Mouse (Mus musculus) ES-E14 (cell line): ENCODE data around the gene Sipa1l3.

Source experiments
- MAFK ChIP-seq: IDR thresholded peaks from 2 replicates; pipeline ENCODE4 v1.6.1; 2014; ENCODE audit warnings: mild to moderate bottlenecking, low read depth, low read length, inconsistent platforms; ENCODE audit not compliant: insufficient read depth
- ZC3H11A ChIP-seq: IDR thresholded peaks from 2 replicates; pipeline ENCODE4 v1.6.1; 2012; ENCODE audit warnings: low read depth, mild to moderate bottlenecking, inconsistent platforms, low read length, borderline replicate concordance

- TF ChIP-seq ZC3H11A = no peak
- no peak for TF ChIP-seq MAFK
Measured at GRCm38 (mm10) chr7:29499071-29499470, 19.4 kb downstream of the Sipa1l3 start.
